Mouse (Mus musculus) limb, embryonic 11.5 days (tissue): ENCODE data around the gene Tnik. TPM values are rescaled to one million over a fixed set of nuclear protein-coding genes. Genes with fewer than 3 reads are reported as not detected.

Experiments used
- ATAC-seq: fragments of 200-750 bp; cut with Nextera tagmentation; 2 replicates; pipeline ENCODE4 v1.8.0; 2017; ENCODE audit warnings: low read depth; ENCODE audit not compliant: insufficient number of reproducible peaks, low FRiP score, low TSS enrichment
- DNase-seq: peaks from one replicate; pipeline ENCODE4 v3.0.0-alpha.2; 2015; ENCODE audit warnings: low spot score
- H3K27ac ChIP-seq: fragments of 300-500 bp; sonication (generic); replicated peaks from 2 replicates; pipeline ENCODE4 v1.5.1; 2014; ENCODE audit warnings: low read depth, mild to moderate bottlenecking, low read length
- H3K27me3 ChIP-seq: fragments of 300-500 bp; sonication (generic); 2 replicates; pipeline ENCODE4 v1.6.1; 2014; ENCODE audit warnings: mild to moderate bottlenecking, low read length, mixed read lengths; ENCODE audit not compliant: control insufficient read depth, insufficient read depth
- H3K36me3 ChIP-seq: fragments of 300-500 bp; sonication (generic); 2 replicates; pipeline ENCODE4 v1.6.1; 2014; ENCODE audit warnings: mild to moderate bottlenecking, low read length, moderate library complexity, mixed read lengths; ENCODE audit not compliant: control insufficient read depth, insufficient read depth
- H3K4me1 ChIP-seq: fragments of 300-500 bp; sonication (generic); 2 replicates; pipeline ENCODE4 v1.6.1; 2014; ENCODE audit warnings: low read length, mixed read lengths; ENCODE audit not compliant: control insufficient read depth, insufficient read depth
- H3K4me2 ChIP-seq: fragments of 300-500 bp; sonication (generic); 2 replicates; pipeline ENCODE4 v1.6.1; 2014; ENCODE audit warnings: low read depth, mild to moderate bottlenecking, moderate library complexity; ENCODE audit not compliant: severe bottlenecking
- H3K4me3 ChIP-seq: fragments of 300-500 bp; sonication (generic); 2 replicates; pipeline ENCODE4 v1.5.1; 2014; ENCODE audit warnings: low read depth, low read length
- H3K9ac ChIP-seq: fragments of 300-500 bp; sonication (generic); 2 replicates; pipeline ENCODE4 v1.6.1; 2014; ENCODE audit warnings: mild to moderate bottlenecking, low read length
- H3K9me3 ChIP-seq: fragments of 300-500 bp; sonication (generic); 2 replicates; pipeline ENCODE4 v1.6.1; 2016; ENCODE audit warnings: low read length; ENCODE audit not compliant: control insufficient read depth
- WGBS: fragments of 180-500 bp; shearing (Covaris S2); extraction: QIAGEN DNeasy Blood & Tissue Kit; methylation state at CpG from one replicate; pipeline ENCODE4 v1.1.7; 2014; 5-methylcytosine and 5-hydroxymethylcytosine counted together
- polyA plus RNA-seq: library from polyadenylated mRNA; unstranded; fragments of >200 nt; fragmentation: Nextera tagmentation; extraction: Ambion mirVana; gene quantifications from 2 replicates; pipeline ENCODE4 v1.2.1, GENCODE M21; 2014

Tnik gene
- polyA plus RNA-seq, 1 experiment from 2014 or later = 4.1 TPM

GRCm38 (mm10) chr3:28685510-28685909, 422.5 kb downstream of the Tnik start:
- Histone ChIP-seq H3K9me3 (no peaks in the 10 kb centered on the region), H3K4me3 (no peak overlapping the region), H3K36me3 (no peaks in the 10 kb centered on the region), H3K27me3 (no peaks in the 10 kb centered on the region), H3K4me1 (0 out of 2 replicates have a peak, but pooled peaks cover 3% of the 10 kb centered on the region), H3K27ac (no peak overlapping the region), H3K4me2 (no peak overlapping the region), H3K9ac (no peak overlapping the region)
- DNase-seq (no peak), ATAC-seq (no peak)
- 93% methylated on average over 2 of the region's 2 CpGs for WGBS

DNA sequence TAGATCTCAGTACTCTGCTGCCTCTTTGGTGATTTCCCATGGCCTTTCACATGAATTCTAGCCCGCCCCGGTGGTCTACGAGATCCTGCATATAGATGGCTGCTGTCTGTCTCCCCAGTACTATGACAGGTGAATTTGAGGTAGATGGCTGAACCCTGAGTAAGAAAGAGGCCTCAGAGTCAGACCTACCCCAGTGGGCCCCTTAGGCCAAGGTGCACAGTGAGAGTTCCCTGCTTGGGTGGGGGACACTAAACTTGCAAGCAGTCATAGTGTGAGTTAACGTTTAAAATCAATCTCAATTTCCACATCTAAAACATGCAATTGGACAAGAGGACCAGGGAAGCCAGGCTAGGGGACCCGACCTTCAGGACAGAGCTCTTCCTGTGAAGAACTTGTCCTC, 431.8 kb downstream of the Tnik start:
- Histone ChIP-seq H3K36me3 (no peaks in the 10 kb centered on the region), H3K4me3 (no peak overlapping the region), H3K4me2 (no peak overlapping the region), H3K27ac (no peak overlapping the region), H3K4me1 (no peaks in the 10 kb centered on the region), H3K9ac (no peak overlapping the region), H3K9me3 (no peaks in the 10 kb centered on the region), H3K27me3 (no peaks in the 10 kb centered on the region)
- ATAC-seq (no peak), DNase-seq (no peak)
- 92% methylated on average over 5 of the region's 5 CpGs for WGBS

DNA sequence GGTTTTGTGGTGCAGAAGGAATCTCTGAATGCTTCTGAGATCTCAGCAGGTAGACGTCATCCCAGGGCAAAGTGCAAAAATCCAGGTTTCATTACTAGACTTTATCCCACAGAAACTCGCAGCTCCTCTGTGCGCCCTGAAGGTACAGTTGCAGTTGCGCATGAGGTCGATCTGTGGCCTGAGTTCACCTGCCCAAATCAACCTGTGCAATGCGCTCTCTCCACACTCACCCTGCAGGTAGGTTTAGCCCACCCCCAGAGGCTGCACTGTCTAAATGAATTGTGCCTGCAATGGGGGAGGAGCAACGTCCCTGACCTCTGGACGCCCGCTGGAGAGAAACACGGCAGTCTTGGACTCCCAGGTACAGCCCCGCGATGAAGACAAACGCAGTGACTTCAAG, 432.6 kb downstream of the Tnik start:
- ATAC-seq (no peak), DNase-seq (no peak)
- WGBS = 70% methylated on average over 13 of the region's 13 CpGs
- Histone ChIP-seq H3K27me3 (no peaks in the 10 kb centered on the region), H3K4me1 (no peaks in the 10 kb centered on the region), H3K9ac (no peak overlapping the region), H3K4me2 (no peak overlapping the region), H3K36me3 (no peaks in the 10 kb centered on the region), H3K9me3 (no peaks in the 10 kb centered on the region), H3K27ac (no peak overlapping the region), H3K4me3 (no peak overlapping the region)

DNA sequence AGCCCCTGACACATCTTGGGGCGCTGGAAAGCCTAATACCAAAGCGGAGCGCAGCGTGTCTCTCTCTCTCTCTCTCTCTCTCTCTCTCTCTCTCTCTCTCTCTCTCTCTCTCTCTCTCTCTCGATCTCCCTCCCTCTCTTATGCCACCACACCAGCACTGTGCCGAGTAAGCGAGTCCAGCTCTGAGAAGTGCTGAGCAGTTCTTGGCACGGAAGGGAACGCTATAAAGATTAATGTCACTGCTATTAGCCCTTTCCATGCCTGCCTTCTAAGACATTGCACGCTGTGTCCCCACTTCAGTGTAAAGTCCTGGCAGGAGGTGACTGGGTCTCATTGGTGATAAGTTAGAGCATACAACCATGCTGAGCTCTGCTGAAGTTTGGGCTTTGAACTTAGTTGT, 433.1 kb downstream of the Tnik start:
- ATAC-seq = no peak
- Histone ChIP-seq H3K4me1 (no peaks in the 10 kb centered on the region), H3K9ac (no peak overlapping the region), H3K36me3 (no peaks in the 10 kb centered on the region), H3K4me2 (no peak overlapping the region), H3K27me3 (no peaks in the 10 kb centered on the region), H3K9me3 (no peaks in the 10 kb centered on the region), H3K4me3 (no peak overlapping the region), H3K27ac (no peak overlapping the region)
- WGBS = 68% methylated on average over 10 of the region's 10 CpGs
- DNase-seq = no peak

DNA sequence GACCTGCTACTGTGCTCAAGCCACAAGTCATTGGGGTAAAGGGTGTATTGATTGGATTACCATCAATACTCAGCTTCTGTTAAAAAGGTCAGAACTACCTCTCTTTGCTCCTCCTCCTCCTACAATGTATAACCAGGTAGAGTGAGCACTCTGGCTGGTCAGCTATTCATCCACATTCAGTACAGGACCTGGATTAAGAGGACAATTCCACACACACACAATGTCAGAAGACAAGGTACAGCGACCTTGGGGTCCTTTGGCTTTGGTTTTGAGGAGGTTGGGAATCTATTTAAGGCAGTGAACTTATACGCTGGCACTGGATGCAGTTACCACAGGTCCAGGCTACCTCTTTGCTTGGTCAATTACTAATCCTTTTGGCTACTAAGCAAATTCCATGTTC, 434.8 kb downstream of the Tnik start, which contains the start of gene Slc2a2:
Slc2a2 (plus strand) TSS at position 107 of the 400 bp plus-strand sequence.
- no peak within 1 kb of the TSS for H3K27ac ChIP-seq
- H3K4me2 ChIP-seq = no peak within 1 kb of the TSS
- no peaks in the 10 kb centered on the region for H3K9me3 ChIP-seq
- no peak within 1 kb of the TSS for H3K9ac ChIP-seq
- no peaks in the 10 kb centered on the region for H3K4me1 ChIP-seq
- 90% methylated on average over 2 of the region's 2 CpGs for WGBS
- ATAC-seq = no peak
- H3K4me3 ChIP-seq = no peak within 1 kb of the TSS
- H3K27me3 ChIP-seq = no peaks in the 10 kb centered on the region
- H3K36me3 ChIP-seq = no peaks in the 10 kb centered on the region
- DNase-seq = no peak

DNA sequence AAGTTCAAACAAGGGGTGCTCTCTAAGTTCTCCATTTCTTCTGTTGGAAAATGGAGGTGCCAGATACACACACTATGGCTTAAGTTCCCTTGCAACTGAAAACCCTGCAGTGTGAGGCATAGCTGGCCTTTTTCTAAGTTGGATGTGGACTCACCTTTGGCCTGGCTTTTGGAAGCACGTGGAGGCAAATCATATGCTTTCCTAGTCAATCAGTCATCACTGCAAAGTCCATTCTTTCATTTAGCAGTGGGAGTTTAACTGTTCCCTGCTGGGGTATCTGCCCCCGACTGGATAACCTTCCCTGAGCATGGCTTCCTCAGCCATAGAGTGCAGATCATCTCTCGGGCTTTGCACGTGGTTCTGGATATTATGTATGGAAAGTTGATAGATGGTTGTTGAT, 436.6 kb downstream of the Tnik start:
- no peaks in the 10 kb centered on the region for H3K4me1 ChIP-seq
- no peaks in the 10 kb centered on the region for H3K27me3 ChIP-seq
- H3K4me2 ChIP-seq = no peak overlapping the region
- no peak for ATAC-seq
- no peak overlapping the region for H3K27ac ChIP-seq
- DNase-seq = no peak
- H3K9ac ChIP-seq = no peak overlapping the region
- H3K36me3 ChIP-seq = no peaks in the 10 kb centered on the region
- WGBS = 78% methylated on average over 4 of the region's 4 CpGs
- no peaks in the 10 kb centered on the region for H3K9me3 ChIP-seq
- H3K4me3 ChIP-seq = no peak overlapping the region

DNA sequence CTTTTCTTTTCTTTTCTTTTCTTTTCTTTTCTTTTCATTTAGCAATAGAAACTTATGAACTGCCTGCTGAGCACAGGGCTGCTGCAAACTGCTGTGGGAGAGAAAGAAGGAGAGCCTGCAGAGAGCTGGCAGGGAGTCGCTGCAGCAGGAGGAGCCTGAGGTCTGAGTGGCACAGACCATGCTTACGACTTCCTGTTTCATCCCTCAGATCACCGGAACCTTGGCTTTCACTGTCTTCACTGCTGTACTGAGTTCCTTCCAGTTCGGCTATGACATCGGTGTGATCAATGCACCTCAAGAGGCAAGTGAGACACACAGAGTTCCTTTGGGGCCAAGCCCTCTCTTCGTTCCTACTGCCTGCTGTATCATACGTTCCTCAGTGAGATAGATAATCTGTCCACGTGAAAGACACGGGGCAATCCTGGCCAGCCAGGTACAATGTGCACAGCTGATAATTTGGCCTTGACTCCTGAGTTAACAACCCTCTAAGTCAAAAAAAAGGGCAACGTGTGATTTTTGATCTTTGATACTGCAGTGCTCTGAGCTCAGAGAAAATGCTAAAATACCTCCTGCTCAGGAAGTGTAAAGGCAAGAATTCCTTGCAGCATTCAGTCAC, 442.6 kb downstream of the Tnik start:
- Histone ChIP-seq H3K4me1 (no peaks in the 10 kb centered on the region), H3K9me3 (no peaks in the 10 kb centered on the region), H3K27me3 (no peaks in the 10 kb centered on the region), H3K4me3 (no peak overlapping the region), H3K36me3 (no peaks in the 10 kb centered on the region), H3K9ac (no peak overlapping the region), H3K4me2 (no peak overlapping the region), H3K27ac (no peak overlapping the region)
- DNase-seq (no peak), ATAC-seq (no peak)
- WGBS = 70% methylated on average over 10 of the region's 10 CpGs

DNA sequence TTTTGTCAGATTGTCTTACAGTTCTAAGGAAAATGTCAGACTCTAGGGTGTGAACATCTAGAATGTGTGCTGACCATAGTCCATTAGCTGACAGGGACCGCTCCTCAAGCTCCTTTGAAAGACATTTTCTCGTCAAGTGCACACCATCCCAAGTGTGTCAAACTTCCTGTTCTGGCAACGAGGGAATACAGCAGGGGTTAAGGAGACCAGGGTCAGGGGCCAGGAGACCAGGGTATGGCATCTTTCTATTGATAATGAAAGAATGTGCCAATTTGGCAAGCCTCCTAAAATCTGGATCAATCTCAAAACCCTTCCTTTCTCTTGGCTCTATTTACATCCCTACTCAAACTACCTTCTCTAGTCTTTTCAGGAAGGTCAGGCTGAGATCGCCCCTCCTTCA, 443.7 kb downstream of the Tnik start:
- DNase-seq = no peak
- H3K9me3 ChIP-seq = no peaks in the 10 kb centered on the region
- no peaks in the 10 kb centered on the region for H3K36me3 ChIP-seq
- no peak overlapping the region for H3K9ac ChIP-seq
- no peaks in the 10 kb centered on the region for H3K4me1 ChIP-seq
- H3K4me3 ChIP-seq = no peak overlapping the region
- no peak overlapping the region for H3K4me2 ChIP-seq
- H3K27ac ChIP-seq = no peak overlapping the region
- H3K27me3 ChIP-seq = no peaks in the 10 kb centered on the region
- no peak for ATAC-seq
- 75% methylated on average over 4 of the region's 4 CpGs for WGBS

DNA sequence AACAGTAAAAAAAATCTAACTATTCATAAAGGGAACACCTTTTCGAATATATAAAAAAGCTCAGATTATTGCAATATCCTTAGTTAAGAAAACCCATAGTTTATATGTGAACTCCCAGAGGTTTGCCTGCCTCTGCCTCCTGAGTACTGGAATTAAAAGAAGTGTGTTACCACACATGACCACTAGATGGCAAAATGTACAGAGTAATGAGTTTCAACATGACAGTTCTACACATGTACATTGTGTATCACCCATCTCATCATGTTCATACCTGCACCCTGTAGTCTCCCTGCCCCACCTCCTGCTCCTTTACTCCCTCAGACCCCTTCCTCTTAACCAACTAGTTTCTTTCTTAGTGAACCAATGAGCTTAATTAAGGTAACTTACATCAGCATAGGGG, 446.7 kb downstream of the Tnik start:
- Histone ChIP-seq H3K27ac (no peak overlapping the region), H3K4me1 (no peaks in the 10 kb centered on the region), H3K27me3 (no peaks in the 10 kb centered on the region), H3K9ac (no peak overlapping the region), H3K36me3 (no peaks in the 10 kb centered on the region), H3K4me3 (no peak overlapping the region), H3K4me2 (no peak overlapping the region), H3K9me3 (no peaks in the 10 kb centered on the region)
- ATAC-seq = no peak
- WGBS = 73% methylated on average over 1 of the region's 1 CpGs
- DNase-seq = no peak
